Mouse (Mus musculus): ENCODE results near the gene Muc1.

DNA sequence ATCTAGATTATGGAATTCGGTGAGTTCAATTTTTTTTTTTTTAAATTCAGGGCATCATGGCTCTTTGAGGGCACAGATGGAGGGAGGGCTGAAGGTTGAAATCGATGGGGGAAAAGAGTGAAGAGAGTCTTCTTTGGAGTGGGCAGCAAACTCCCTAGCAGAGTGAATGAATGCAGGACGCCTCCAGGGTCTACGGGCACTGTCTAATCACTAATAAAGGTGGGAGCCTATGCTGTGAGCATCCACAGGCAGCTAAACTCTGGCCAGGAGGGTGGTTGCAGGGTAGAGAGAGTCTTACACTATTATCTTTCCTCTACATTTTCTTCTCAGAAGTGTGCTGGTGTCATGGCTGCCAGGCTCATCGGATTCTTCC is 25.7 kb upstream of the Muc1 start:
- no peak for TF ChIP-seq CTCF (IDR thresholded peaks at IDR 0.05; ENCODE audit: low read depth)
- no peak for TF ChIP-seq EP300 (optimal IDR thresholded peaks at IDR 0.05)

All from stomach, postnatal 0 days (tissue).